Mouse (Mus musculus) layer of hippocampus, adult 2 months (tissue): ENCODE data around the gene Nkap. TPM values are rescaled to one million over a fixed set of nuclear protein-coding genes. Genes with fewer than 3 reads are reported as not detected.

ENCODE experiments used
- DNase-seq, 2 experiments: peaks; one replicate each; pipeline ENCODE4 v3.0.0; 2022; ENCODE audit warnings: low spot score in 2 of 2
- H3K27ac ChIP-seq: fragments of 200-600 bp; 2 replicates; pipeline ENCODE4 v1.8.1; 2022
- H3K4me3 ChIP-seq: fragments of 200-600 bp; 2 replicates; pipeline ENCODE4 v1.8.1; 2022; ENCODE audit warnings: mild to moderate bottlenecking
- CTCF ChIP-seq: fragments of 200-600 bp; conservative IDR thresholded peaks from 2 replicates; pipeline ENCODE4 v1.8.1; 2022; ENCODE audit warnings: antibody characterized with exemption, mild to moderate bottlenecking, moderate library complexity
- total RNA-seq, 2 experiments: library from RNA; stranded (reverse); gene quantifications; 2 replicates each; pipeline ENCODE4 v1.2.3; 2021

Nkap gene
- total RNA-seq, 2 experiments from 2014 or later, result 13.5 to 15.2 TPM

DNA sequence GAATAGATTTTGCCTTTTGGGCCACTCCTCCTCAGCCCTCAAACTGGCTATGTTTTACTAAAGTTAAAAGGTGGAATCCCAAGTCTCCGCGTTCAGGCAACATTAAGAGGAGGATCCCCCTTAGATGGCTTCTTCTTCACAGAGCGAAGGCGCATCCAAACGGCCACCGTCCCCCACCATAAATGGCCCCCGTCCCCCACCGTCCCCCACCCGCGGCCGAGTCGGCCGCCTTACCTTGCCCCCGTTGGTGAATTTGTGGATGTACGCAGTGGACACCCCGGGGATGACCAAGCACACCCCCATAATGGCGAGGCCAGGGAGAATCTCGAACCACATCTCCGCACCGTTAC lies 64.1 kb downstream of the Nkap start:
- DNase-seq, result no peak
- H3K27ac ChIP-seq, result peak overlapping the region; percentile 82
- H3K4me3 ChIP-seq, result peak overlapping the region; percentile 66
- no peak for TF ChIP-seq CTCF

DNA sequence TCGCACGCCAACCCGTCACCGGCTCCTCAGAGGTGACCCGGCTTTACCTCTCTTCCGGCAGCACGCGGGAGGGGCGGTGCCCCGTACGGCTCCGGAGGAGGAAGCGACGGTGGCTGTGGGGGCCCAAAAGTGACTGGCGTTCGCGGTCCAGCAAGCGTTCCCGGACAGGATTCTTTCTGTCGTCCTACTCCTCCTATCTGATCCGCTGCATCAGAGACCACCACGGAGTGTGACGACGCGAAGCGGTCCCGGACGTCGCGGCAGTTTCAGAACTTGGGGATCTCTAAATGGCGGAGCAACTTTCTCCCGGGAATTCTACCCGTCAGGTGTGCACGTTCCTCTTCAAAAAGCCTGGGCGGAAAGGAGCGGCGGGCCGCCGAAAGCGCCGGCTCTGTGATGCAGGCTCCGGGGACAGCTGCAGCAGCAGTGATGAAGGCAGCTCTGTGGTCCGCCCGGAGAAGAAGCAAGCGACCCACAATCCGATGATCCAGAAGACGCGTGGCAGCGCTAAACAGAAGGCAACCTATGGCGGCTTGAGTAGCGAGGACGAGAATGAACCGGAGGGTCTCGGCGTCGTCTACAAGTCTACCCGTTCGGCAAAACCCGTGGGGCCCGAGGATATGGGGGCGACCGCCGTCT lies 64.6 kb downstream of the Nkap start, which contains the start of the genes Ndufa1 and Rnf113a1:
TSS of gene Ndufa1 (minus strand) at position 59 of the 639 bp plus-strand sequence.
TSS of gene Rnf113a1 (plus strand) at position 141 of the 639 bp plus-strand sequence.
- peak; percentile 76 to 79 for DNase-seq
- Histone ChIP-seq H3K27ac (peak within 1 kb of the TSS; percentile 82), H3K4me3 (peak within 1 kb of the TSS; percentile 66)
- TF ChIP-seq CTCF, result no peak

DNA sequence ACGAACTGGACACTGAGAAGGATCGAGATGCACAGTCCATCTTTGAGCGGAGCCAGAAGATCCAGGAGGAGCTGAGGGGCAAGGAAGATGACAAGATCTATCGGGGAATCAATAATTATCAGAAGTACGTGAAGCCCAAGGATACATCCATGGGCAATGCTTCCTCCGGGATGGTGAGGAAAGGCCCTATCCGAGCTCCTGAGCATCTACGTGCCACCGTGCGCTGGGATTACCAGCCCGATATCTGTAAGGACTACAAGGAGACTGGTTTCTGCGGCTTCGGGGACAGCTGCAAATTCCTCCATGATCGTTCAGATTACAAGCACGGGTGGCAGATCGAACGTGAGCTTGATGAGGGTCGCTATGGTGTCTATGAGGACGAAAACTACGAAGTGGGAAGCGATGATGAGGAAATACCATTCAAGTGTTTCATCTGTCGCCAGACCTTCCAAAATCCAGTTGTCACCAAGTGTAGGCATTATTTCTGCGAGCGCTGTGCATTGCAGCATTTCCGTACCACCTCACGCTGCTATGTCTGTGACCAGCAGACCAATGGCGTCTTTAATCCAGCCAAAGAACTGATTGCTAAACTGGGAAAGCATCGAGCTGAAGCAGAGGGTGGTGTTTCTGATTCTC lies 65.3 kb downstream of the Nkap start:
- no peak for DNase-seq
- Histone ChIP-seq H3K27ac (peak overlapping the region; percentile 82), H3K4me3 (peak overlapping the region; percentile 66)
- TF ChIP-seq CTCF, result no peak

DNA sequence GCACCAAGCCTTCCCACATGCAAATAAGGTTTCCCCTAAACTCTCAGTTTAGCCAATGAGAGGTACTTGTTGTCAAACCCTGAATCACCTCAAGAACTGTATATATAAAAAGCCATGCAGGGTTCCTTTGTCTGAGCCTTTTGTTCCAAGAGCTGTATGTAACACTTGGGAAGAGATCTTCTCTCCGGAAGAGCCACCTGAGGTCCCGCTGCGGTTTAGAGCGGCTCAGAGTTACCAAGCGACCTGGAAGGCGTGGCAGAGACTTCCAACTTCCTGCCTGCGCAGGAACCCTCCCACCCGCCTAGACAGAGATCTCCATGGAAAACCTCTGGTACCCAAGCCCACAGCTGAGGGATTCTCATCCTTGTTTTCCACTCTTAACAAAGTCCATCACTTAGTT lies 72.1 kb downstream of the Nkap start:
- no peak for TF ChIP-seq CTCF
- no peak for DNase-seq

More for the DNA sequence above, 72.1 kb downstream of the Nkap start:
- Histone ChIP-seq H3K4me3 (no peak overlapping the region), H3K27ac (no peak overlapping the region)

Other genes starting within 250 kb of the Nkap start
- 10 to 100 TPM; 29.7 to 32.2 TPM for gene Nkrf, start 223.9 kb upstream of the Nkap start, total RNA-seq
- gene Sept6, start 135.0 kb upstream of the Nkap start, total RNA-seq, result 10 to 100 TPM; 50.4 to 51.9 TPM
- gene Sowahd, start 78.0 kb upstream of the Nkap start, total RNA-seq, result not detected
- 100 to 1,000 TPM; 227 to 242 TPM for gene Rpl39, start 41.4 kb upstream of the Nkap start, total RNA-seq
- 10 to 100 TPM; 18.9 to 20.5 TPM for gene Upf3b, start 16.5 kb upstream of the Nkap start, total RNA-seq
- under 1 TPM in 1 of 2 experiments, not detected in 1; 0.26 TPM for gene Akap14, start 42.0 kb downstream of the Nkap start, total RNA-seq
- gene Ndufa1, start 64.4 kb downstream of the Nkap start, total RNA-seq, result 100 to 1,000 TPM; 200 to 205 TPM
- 1 to 10 TPM; 7.9 to 9.4 TPM for gene Rnf113a1, start 64.5 kb downstream of the Nkap start, total RNA-seq
- not detected for gene Gm9, start 84.2 kb downstream of the Nkap start, total RNA-seq
- not detected for gene Rhox1, start 95.5 kb downstream of the Nkap start, total RNA-seq
- not detected for gene Rhox2a, start 118.2 kb downstream of the Nkap start, total RNA-seq
- gene Rhox3a, start 123.1 kb downstream of the Nkap start, total RNA-seq, result not detected
- gene Rhox4a, start 138.5 kb downstream of the Nkap start, total RNA-seq, result not detected